ENCODE assay signal across 20 mouse cellular contexts in genomic region chr17:62685181-62685580, GRCm38 (mm10).
DNase-seq lines count a peak whose midpoint lies in the region; ATAC-seq lines count a peak whose summit lies in the region.
"Had no signal": no experiment of that assay in that cellular context is flagged by ENCODE, and none has a peak within 500 bp of the region (broad histone marks: within the 10 kb centered on the region; RNA-seq: fewer than 3 reads in every experiment).

No protein-coding gene starts in this region.

- H3K9ac ChIP-seq in heart, embryonic 13.5 days, result no peak overlapping the region
- H3K9ac ChIP-seq in midbrain, embryonic 15.5 days, result no peak overlapping the region
- H3K9ac ChIP-seq: forebrain, embryonic 15.5 days; liver, embryonic 13.5 days; lung, embryonic 14.5 days had no signal

- peaks cover 60% of the 10 kb centered on the region for H3K4me1 ChIP-seq in heart, embryonic 13.5 days
- peaks cover 36% of the 10 kb centered on the region for H3K4me1 ChIP-seq in heart, embryonic 10.5 days
- H3K4me1 ChIP-seq in midbrain, embryonic 10.5 days, result peaks cover 34% of the 10 kb centered on the region
- peaks cover 8% of the 10 kb centered on the region; the same call in 1 of the 2 replicates for H3K4me1 ChIP-seq in midbrain, embryonic 15.5 days
- peaks cover 49% of the 10 kb centered on the region for H3K4me1 ChIP-seq in embryonic facial prominence, embryonic 10.5 days
- H3K4me1 ChIP-seq: forebrain, embryonic 15.5 days; liver, embryonic 13.5 days had no signal

- no peaks in the 10 kb centered on the region for H3K27me3 ChIP-seq in heart, embryonic 13.5 days (replicated peaks)
- no peaks in the 10 kb centered on the region for H3K27me3 ChIP-seq in heart, embryonic 10.5 days (ENCODE audit: insufficient read depth, poor library complexity, severe bottlenecking)
- H3K27me3 ChIP-seq in midbrain, embryonic 10.5 days (ENCODE audit: low read depth, poor library complexity, severe bottlenecking), result no peaks in the 10 kb centered on the region
- H3K27me3 ChIP-seq in midbrain, embryonic 15.5 days (replicated peaks), result no peaks in the 10 kb centered on the region
- no peaks in the 10 kb centered on the region for H3K27me3 ChIP-seq in embryonic facial prominence, embryonic 10.5 days (replicated peaks; ENCODE audit: low read depth, poor library complexity, severe bottlenecking)
- H3K27me3 ChIP-seq: forebrain, embryonic 15.5 days; liver, embryonic 13.5 days had no signal

- no peak for ATAC-seq in heart, embryonic 13.5 days (ENCODE audit: extremely low read depth, insufficient number of reproducible peaks, low FRiP score, low TSS enrichment)
- ATAC-seq in midbrain, embryonic 15.5 days (replicated peaks), result no peak
- ATAC-seq: forebrain, embryonic 15.5 days had no signal

- no peak overlapping the region for H3K4me3 ChIP-seq in heart, embryonic 13.5 days
- H3K4me3 ChIP-seq in heart, embryonic 10.5 days, result no peak overlapping the region
- H3K4me3 ChIP-seq in midbrain, embryonic 10.5 days, result no peak overlapping the region
- H3K4me3 ChIP-seq in midbrain, embryonic 15.5 days, result no peak overlapping the region
- H3K4me3 ChIP-seq in embryonic facial prominence, embryonic 10.5 days, result no peak overlapping the region
- H3K4me3 ChIP-seq: erythroblast, embryonic 14.5 days; forebrain, embryonic 15.5 days; hindbrain, embryonic 10.5 days; liver, embryonic 13.5 days had no signal

- H3K27ac ChIP-seq in heart, embryonic 13.5 days (replicated peaks), result 0 out of 2 replicates have a peak overlapping the region, but pooled peaks have one; percentile 31
- H3K27ac ChIP-seq in heart, embryonic 10.5 days, result no peak overlapping the region
- 0 out of 2 replicates have a peak overlapping the region, but pooled peaks have one; percentile 9 for H3K27ac ChIP-seq in midbrain, embryonic 10.5 days (replicated peaks)
- H3K27ac ChIP-seq in midbrain, embryonic 15.5 days, result no peak overlapping the region
- H3K27ac ChIP-seq in embryonic facial prominence, embryonic 10.5 days (replicated peaks), result 0 out of 2 replicates have a peak overlapping the region, but pooled peaks have one; percentile 10
- H3K27ac ChIP-seq: forebrain, embryonic 15.5 days; hindbrain, embryonic 10.5 days; liver, embryonic 13.5 days; stomach, postnatal 0 days had no signal

- DNase-seq in heart, embryonic 10.5 days (ENCODE audit: low spot score), result no peak
- DNase-seq in midbrain, embryonic 10.5 days (ENCODE audit: low spot score), result no peak
- no peak for DNase-seq in embryonic facial prominence, embryonic 10.5 days (ENCODE audit: low spot score)
- DNase-seq in liver (no peak), adipocyte (ENCODE audit: low spot score) (no peak)
- no peak for DNase-seq in ovary, postnatal 36 days (ENCODE audit: low spot score)
- DNase-seq: B cell, adult 2 months; cerebellum, adult 8-10 months; layer of hippocampus, adult 9-11 months; liver, embryonic 13.5 days; lung, embryonic 14.5 days; lung, postnatal 36 days; right cerebral cortex, postnatal 4 days had no signal

- no peak overlapping the region for H3K4me2 ChIP-seq in heart, embryonic 13.5 days
- H3K4me2 ChIP-seq in midbrain, embryonic 15.5 days, result no peak overlapping the region
- H3K4me2 ChIP-seq: forebrain, embryonic 15.5 days; liver, embryonic 13.5 days; lung, embryonic 14.5 days had no signal

- H3K36me3 ChIP-seq in heart, embryonic 13.5 days, result no peaks in the 10 kb centered on the region
- H3K36me3 ChIP-seq in heart, embryonic 10.5 days, result no peaks in the 10 kb centered on the region
- no peaks in the 10 kb centered on the region for H3K36me3 ChIP-seq in midbrain, embryonic 10.5 days
- no peaks in the 10 kb centered on the region for H3K36me3 ChIP-seq in midbrain, embryonic 15.5 days (replicated peaks)
- no peaks in the 10 kb centered on the region for H3K36me3 ChIP-seq in embryonic facial prominence, embryonic 10.5 days (replicated peaks)
- H3K36me3 ChIP-seq: forebrain, embryonic 15.5 days; G1E; hindbrain, embryonic 10.5 days; liver, embryonic 13.5 days had no signal

- no peaks in the 10 kb centered on the region for H3K9me3 ChIP-seq in heart, embryonic 13.5 days
- no peaks in the 10 kb centered on the region for H3K9me3 ChIP-seq in heart, embryonic 10.5 days
- H3K9me3 ChIP-seq in midbrain, embryonic 10.5 days (replicated peaks), result no peaks in the 10 kb centered on the region
- H3K9me3 ChIP-seq in midbrain, embryonic 15.5 days, result no peaks in the 10 kb centered on the region
- no peaks in the 10 kb centered on the region for H3K9me3 ChIP-seq in embryonic facial prominence, embryonic 10.5 days
- H3K9me3 ChIP-seq: forebrain, embryonic 15.5 days; hindbrain, embryonic 10.5 days; liver, embryonic 13.5 days had no signal

- 68% methylated on average over 6 of the region's 6 CpGs for WGBS in heart, embryonic 13.5 days
- WGBS in heart, embryonic 10.5 days, result 63% methylated on average over 6 of the region's 6 CpGs
- 57% methylated on average over 6 of the region's 6 CpGs for WGBS in midbrain, embryonic 10.5 days
- WGBS in midbrain, embryonic 15.5 days, result 63% methylated on average over 6 of the region's 6 CpGs
- WGBS in embryonic facial prominence, embryonic 10.5 days, result 51% methylated on average over 6 of the region's 6 CpGs

Comparison
In these comparisons a context has a peak if more than half of its experiments do, and no peak if none do; other contexts are left out.
1. H3K27ac ChIP-seq: peak in heart, embryonic 13.5 days (single experiment), midbrain, embryonic 10.5 days (single experiment) and embryonic facial prominence, embryonic 10.5 days (single experiment); none in heart, embryonic 10.5 days (single experiment) and midbrain, embryonic 15.5 days (single experiment).